Mouse (Mus musculus) neural tube, embryonic 13.5 days (tissue): ENCODE results near the gene Olfr745. TPM values are rescaled to one million over a fixed set of nuclear protein-coding genes. Genes with fewer than 3 reads are reported as not detected.

Source experiments
- ATAC-seq: fragments of 200-750 bp; cut with Nextera tagmentation; 2 replicates; pipeline ENCODE4 v1.8.0; 2017; ENCODE audit warnings: low read depth, mild to moderate bottlenecking, moderate TSS enrichment, moderate library complexity
- H3K27ac ChIP-seq: fragments of 300-500 bp; sonication (generic); replicated peaks from 2 replicates; pipeline ENCODE4 v1.5.1; 2015; ENCODE audit warnings: moderate library complexity, mild to moderate bottlenecking, inconsistent platforms
- H3K27me3 ChIP-seq: fragments of 300-500 bp; sonication (generic); 2 replicates; pipeline ENCODE4 v1.6.1; 2015; ENCODE audit warnings: mild to moderate bottlenecking, inconsistent platforms
- H3K36me3 ChIP-seq: fragments of 300-500 bp; sonication (generic); 2 replicates; pipeline ENCODE4 v1.6.1; 2015; ENCODE audit warnings: mild to moderate bottlenecking, inconsistent platforms
- H3K4me1 ChIP-seq: fragments of 300-500 bp; sonication (generic); replicated peaks from 2 replicates; pipeline ENCODE4 v1.6.1; 2015; ENCODE audit warnings: inconsistent platforms
- H3K4me2 ChIP-seq: fragments of 300-500 bp; sonication (generic); 2 replicates; pipeline ENCODE4 v1.6.1; 2015; ENCODE audit warnings: inconsistent platforms, mild to moderate bottlenecking, moderate library complexity
- H3K4me3 ChIP-seq: fragments of 300-500 bp; sonication (generic); 2 replicates; pipeline ENCODE4 v1.5.1; 2015; ENCODE audit warnings: mild to moderate bottlenecking, inconsistent platforms
- H3K9ac ChIP-seq: fragments of 300-500 bp; sonication (generic); 2 replicates; pipeline ENCODE4 v1.6.1; 2015; ENCODE audit warnings: moderate library complexity, mild to moderate bottlenecking, inconsistent platforms
- H3K9me3 ChIP-seq: fragments of 300-500 bp; sonication (generic); 2 replicates; pipeline ENCODE4 v1.6.1; 2016; ENCODE audit warnings: inconsistent platforms
- WGBS: fragments of 180-500 bp; shearing (Covaris S2); methylation state at CpG from one replicate; pipeline ENCODE4 v1.1.7; 2015; 5-methylcytosine and 5-hydroxymethylcytosine counted together
- polyA plus RNA-seq: library from polyadenylated mRNA; unstranded; fragments of >200 nt; fragmentation: Nextera tagmentation; extraction: Ambion mirVana; gene quantifications from 2 replicates; pipeline ENCODE4 v1.2.1, GENCODE M21; 2015

Olfr745 gene
- polyA plus RNA-seq: not detected in 2 replicates

GRCm38 (mm10) chr14:50639088-50639487 lies at the start of gene Olfr745:
Olfr745 (plus strand) TSS chr14:50639388.
- no peak within 1 kb of the TSS for H3K4me3 ChIP-seq
- WGBS: 88% methylated on average over 2 of the region's 2 CpGs
- no peak for ATAC-seq

GRCm38 (mm10) chr14:50614579-50614978 lies 24.6 kb upstream of the Olfr745 start, which contains the start of gene Olfr744:
Olfr744 (plus strand) TSS chr14:50614879.
- Histone ChIP-seq H3K9me3 (peaks cover 6% of the 10 kb centered on the region; the same call in 1 of the 2 replicates), H3K27ac (no peak within 1 kb of the TSS), H3K27me3 (no peaks in the 10 kb centered on the region), H3K4me3 (no peak within 1 kb of the TSS), H3K4me1 (no peaks in the 10 kb centered on the region), H3K4me2 (no peak within 1 kb of the TSS), H3K9ac (no peak within 1 kb of the TSS), H3K36me3 (no peaks in the 10 kb centered on the region)
- 91% methylated on average over 2 of the region's 2 CpGs for WGBS
- no peak for ATAC-seq

More at GRCm38 (mm10) chr14:50639088-50639487, at the start of gene Olfr745:
- Histone ChIP-seq H3K9ac (no peak within 1 kb of the TSS), H3K4me2 (no peak within 1 kb of the TSS), H3K27me3 (no peaks in the 10 kb centered on the region), H3K27ac (no peak within 1 kb of the TSS), H3K4me1 (no peaks in the 10 kb centered on the region), H3K36me3 (no peaks in the 10 kb centered on the region), H3K9me3 (no peaks in the 10 kb centered on the region)

GRCm38 (mm10) chr14:50646783-50647182 lies 7.6 kb downstream of the Olfr745 start, which contains the start of gene Olfr746:
Olfr746 (plus strand) TSS chr14:50647083.
- H3K4me1 ChIP-seq: no peaks in the 10 kb centered on the region
- no peak within 1 kb of the TSS for H3K9ac ChIP-seq
- H3K4me3 ChIP-seq: no peak within 1 kb of the TSS
- H3K9me3 ChIP-seq: no peaks in the 10 kb centered on the region
- no peaks in the 10 kb centered on the region for H3K27me3 ChIP-seq
- no peak within 1 kb of the TSS for H3K4me2 ChIP-seq
- H3K36me3 ChIP-seq: no peaks in the 10 kb centered on the region
- ATAC-seq: no peak
- no peak within 1 kb of the TSS for H3K27ac ChIP-seq

- Histone ChIP-seq H3K4me2 (no peak within 1 kb of the TSS), H3K4me3 (no peak within 1 kb of the TSS), H3K27me3 (no peaks in the 10 kb centered on the region), H3K4me1 (no peaks in the 10 kb centered on the region), H3K36me3 (no peaks in the 10 kb centered on the region), H3K9ac (no peak within 1 kb of the TSS), H3K27ac (no peak within 1 kb of the TSS), H3K9me3 (0 out of 2 replicates have a peak, but pooled peaks cover 3% of the 10 kb centered on the region)
- WGBS: 88% methylated on average over 3 of the region's 3 CpGs
- ATAC-seq: no peak
Observed at GRCm38 (mm10) chr14:50693106-50693505, 53.9 kb downstream of the Olfr745 start, which contains the start of gene Olfr747. Olfr747 (minus strand) TSS chr14:50693206.

Other genes starting within 250 kb of the Olfr745 start
- not detected in 2 replicates for gene Olfr738, start 231.8 kb upstream of the Olfr745 start, polyA plus RNA-seq
- gene Olfr739, start 220.8 kb upstream of the Olfr745 start, polyA plus RNA-seq: not detected in 2 replicates
- not detected in 2 replicates for gene Olfr740, start 193.8 kb upstream of the Olfr745 start, polyA plus RNA-seq
- not detected in 2 replicates for gene Olfr741, start 166.7 kb upstream of the Olfr745 start, polyA plus RNA-seq
- gene Olfr742, start 135.8 kb upstream of the Olfr745 start, polyA plus RNA-seq: not detected in 2 replicates
- not detected in 2 replicates for gene Olfr743, start 117.5 kb upstream of the Olfr745 start, polyA plus RNA-seq
- gene Olfr744, start 24.5 kb upstream of the Olfr745 start, polyA plus RNA-seq: not detected in 2 replicates
- gene Olfr746, start 7.7 kb downstream of the Olfr745 start, polyA plus RNA-seq: not detected in 2 replicates
- gene Olfr747, start 53.8 kb downstream of the Olfr745 start, polyA plus RNA-seq: not detected in 2 replicates
- gene Olfr748, start 68.0 kb downstream of the Olfr745 start, polyA plus RNA-seq: not detected in 2 replicates
- gene Olfr749, start 105.7 kb downstream of the Olfr745 start, polyA plus RNA-seq: not detected in 2 replicates
- 111 and 114 TPM in 2 replicates for gene Ttc5, start 146.1 kb downstream of the Olfr745 start, polyA plus RNA-seq
- gene Ccnb1ip1, start 168.3 kb downstream of the Olfr745 start, polyA plus RNA-seq: not detected in 2 replicates
- gene Parp2, start 168.5 kb downstream of the Olfr745 start, polyA plus RNA-seq: 44.5 and 49.0 TPM in 2 replicates
- gene Tep1, start 231.2 kb downstream of the Olfr745 start, polyA plus RNA-seq: 3.2 and 3.4 TPM in 2 replicates